Mouse (Mus musculus) hindbrain, postnatal 0 days (tissue): ENCODE data around the gene Dyrk2. TPM values are rescaled to one million over a fixed set of nuclear protein-coding genes. Genes with fewer than 3 reads are reported as not detected.

ENCODE experiments used
- ATAC-seq: fragments of 200-750 bp; cut with Nextera tagmentation; 2 replicates; pipeline ENCODE4 v1.8.0; 2017; ENCODE audit warnings: mild to moderate bottlenecking, moderate TSS enrichment, moderate library complexity
- DNase-seq: peaks from one replicate; pipeline ENCODE4 v3.0.0-alpha.2; 2015; ENCODE audit warnings: low spot score
- H3K27ac ChIP-seq: fragments of 300-500 bp; sonication (generic); 2 replicates; pipeline ENCODE4 v1.5.1; 2014; ENCODE audit warnings: mild to moderate bottlenecking
- H3K27me3 ChIP-seq: fragments of 300-500 bp; sonication (generic); 2 replicates; pipeline ENCODE4 v1.6.1; 2014; ENCODE audit warnings: low read length, mixed read lengths; ENCODE audit not compliant: insufficient read depth
- H3K36me3 ChIP-seq: fragments of 300-500 bp; sonication (generic); 2 replicates; pipeline ENCODE4 v1.6.1; 2014; ENCODE audit warnings: low read length, mixed read lengths; ENCODE audit not compliant: insufficient read depth
- H3K4me1 ChIP-seq: fragments of 300-500 bp; sonication (generic); 2 replicates; pipeline ENCODE4 v1.6.1; 2014; ENCODE audit warnings: antibody characterized with exemption, low read length, mixed read lengths; ENCODE audit not compliant: insufficient read depth
- H3K4me2 ChIP-seq: fragments of 300-500 bp; sonication (generic); 2 replicates; pipeline ENCODE4 v1.6.1; 2014; ENCODE audit warnings: low read depth, mild to moderate bottlenecking, low read length, moderate library complexity, mixed read lengths
- H3K4me3 ChIP-seq: fragments of 300-500 bp; sonication (generic); 2 replicates; pipeline ENCODE4 v1.5.1; 2014; ENCODE audit warnings: low read length
- H3K9ac ChIP-seq: fragments of 300-500 bp; sonication (generic); replicated peaks from 2 replicates; pipeline ENCODE4 v1.6.1; 2014; ENCODE audit warnings: mild to moderate bottlenecking, low read length, moderate library complexity, mixed read lengths
- H3K9me3 ChIP-seq: fragments of 300-500 bp; sonication (generic); 2 replicates; pipeline ENCODE4 v1.6.1; 2016; ENCODE audit warnings: low read length, mixed read lengths
- CTCF ChIP-seq: IDR thresholded peaks from 2 replicates; pipeline ENCODE4 v1.5.1; 2016; ENCODE audit warnings: antibody characterized with exemption, control low read depth, low read depth
- WGBS: fragments of 180-500 bp; shearing (Covaris S2); extraction: QIAGEN DNeasy Blood & Tissue Kit; methylation state at CpG from one replicate; pipeline ENCODE4 v1.1.7; 2014; 5-methylcytosine and 5-hydroxymethylcytosine counted together
- polyA plus RNA-seq: library from polyadenylated mRNA; unstranded; fragments of >200 nt; fragmentation: Nextera tagmentation; extraction: Ambion mirVana; gene quantifications from 2 replicates; pipeline ENCODE4 v1.2.1, GENCODE M21; 2015
- total RNA-seq: library from RNA; depleted of rRNA; stranded (reverse); fragments of >200 nt; gene quantifications from 2 replicates; pipeline ENCODE4 v1.2.3, GENCODE M21; 2014

The Dyrk2 gene
- total and polyA plus RNA-seq, 2 experiments from 2014 or later, result 7.7 to 30.8 TPM

DNA sequence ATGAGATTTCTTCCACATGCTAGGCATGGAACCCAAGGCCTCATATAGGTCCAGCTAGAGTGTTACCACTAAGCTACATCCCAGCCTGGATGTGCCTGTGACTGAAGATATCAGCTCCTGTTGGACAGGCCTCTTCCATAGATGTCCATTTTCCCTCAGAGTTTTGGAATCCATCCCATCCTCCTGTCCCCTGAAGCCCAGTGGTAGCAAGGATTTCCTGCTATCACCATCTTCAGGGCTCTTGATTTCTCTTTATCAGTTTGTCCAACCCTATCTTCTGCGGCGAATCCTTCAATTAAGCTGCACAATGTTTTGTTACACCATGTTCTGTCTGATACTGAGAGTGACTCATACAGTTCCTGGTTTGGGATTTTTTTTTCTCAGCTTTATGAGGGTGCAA lies 2.2 kb upstream of the Dyrk2 start:
- WGBS, result 92% methylated on average over 2 of the region's 2 CpGs
- Histone ChIP-seq H3K9ac (no peak overlapping the region), H3K4me3 (no peak overlapping the region), H3K4me1 (peaks cover 9% of the 10 kb centered on the region), H3K27ac (no peak overlapping the region), H3K9me3 (no peaks in the 10 kb centered on the region), H3K27me3 (no peaks in the 10 kb centered on the region), H3K36me3 (no peaks in the 10 kb centered on the region), H3K4me2 (no peak overlapping the region)
- ATAC-seq (no peak), DNase-seq (no peak)
- no peak for TF ChIP-seq CTCF

DNA sequence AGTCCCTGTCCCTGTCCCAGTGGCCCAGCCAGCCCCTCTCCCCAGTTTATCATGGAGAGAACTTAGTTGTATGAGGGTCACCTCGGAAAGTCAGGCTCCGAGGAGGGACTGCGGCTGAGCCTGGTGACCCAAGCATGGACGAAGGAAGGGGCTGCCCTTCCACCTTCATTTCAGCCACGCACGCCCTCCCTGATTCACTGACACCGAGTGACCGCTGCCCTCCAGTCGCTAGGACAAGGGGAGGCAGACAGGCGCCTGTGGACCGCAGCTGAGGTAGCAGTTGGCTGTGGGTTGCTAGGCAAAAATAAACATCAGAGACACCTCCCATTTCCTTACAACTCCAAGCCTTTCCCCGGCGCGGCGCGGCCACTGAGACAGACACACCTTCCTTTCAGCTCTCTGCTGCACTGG lies 413 bp downstream of the Dyrk2 start:
- peak; percentile 80 for DNase-seq
- H3K4me3 ChIP-seq, result peak overlapping the region; percentile 80
- no peaks in the 10 kb centered on the region for H3K27me3 ChIP-seq
- H3K36me3 ChIP-seq, result no peaks in the 10 kb centered on the region; the same call in 1 of the 2 replicates
- peaks cover 19% of the 10 kb centered on the region for H3K4me1 ChIP-seq
- peak overlapping the region; percentile 96 for H3K27ac ChIP-seq
- H3K9ac ChIP-seq, result peak overlapping the region; percentile 96
- no peak for TF ChIP-seq CTCF
- no peaks in the 10 kb centered on the region for H3K9me3 ChIP-seq
- 0% methylated on average over 16 of the region's 16 CpGs for WGBS
- ATAC-seq, result peak; percentile 69
- peak overlapping the region; percentile 70 for H3K4me2 ChIP-seq

DNA sequence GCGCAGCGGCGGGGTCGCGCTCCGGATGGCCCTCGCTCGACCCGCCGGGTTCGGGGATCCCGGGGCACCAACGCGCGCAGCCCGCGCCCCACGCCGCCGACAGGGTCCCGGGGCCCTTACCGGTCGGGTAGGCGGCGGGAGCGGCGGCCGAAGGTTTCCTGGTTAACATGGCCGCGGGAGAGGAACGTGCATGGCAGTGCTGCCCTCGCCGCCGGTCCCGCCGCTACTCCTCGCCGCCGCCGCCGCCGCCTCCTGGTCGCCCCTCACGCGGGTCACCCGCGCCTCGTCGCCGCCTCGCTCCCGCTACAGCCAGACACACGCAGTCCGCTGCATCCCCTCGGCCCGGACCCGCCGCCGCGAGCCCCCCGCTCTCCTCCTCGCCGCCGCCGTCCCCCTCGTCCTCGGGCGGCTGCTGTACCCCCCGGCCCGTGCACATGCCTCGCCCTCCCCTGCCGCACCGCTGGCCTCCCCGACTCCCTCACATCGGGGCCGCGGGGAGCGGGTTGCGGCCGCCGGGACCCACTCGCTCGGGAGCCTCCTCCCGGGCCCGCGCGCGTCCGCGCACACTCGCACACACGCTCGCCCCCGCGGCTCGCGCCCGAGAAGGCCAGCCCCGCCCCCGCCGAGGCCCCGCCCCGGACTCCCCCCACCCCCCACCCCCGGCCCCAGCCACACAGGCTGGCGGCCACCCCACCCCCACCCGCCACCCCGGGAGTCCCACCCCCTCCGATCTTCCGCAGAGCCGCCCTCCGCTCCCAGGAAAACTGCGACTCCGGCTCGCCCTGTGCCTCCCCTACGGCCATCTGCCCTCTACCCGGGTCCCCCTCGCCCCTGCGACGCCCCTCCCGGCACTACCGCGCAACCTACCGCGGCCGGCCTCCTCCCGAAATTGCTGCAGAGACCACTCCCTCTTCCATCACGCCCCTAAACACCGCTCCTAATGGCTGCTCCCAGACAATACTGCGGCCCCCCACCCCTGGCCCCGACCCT lies 1.1 kb downstream of the Dyrk2 start:
- peak overlapping the region; percentile 96 for H3K9ac ChIP-seq
- H3K36me3 ChIP-seq, result no peaks in the 10 kb centered on the region; the same call in 1 of the 2 replicates
- H3K9me3 ChIP-seq, result no peaks in the 10 kb centered on the region
- H3K27me3 ChIP-seq, result no peaks in the 10 kb centered on the region
- peak overlapping the region; percentile 96 for H3K27ac ChIP-seq
- ATAC-seq (peak; percentile 89), DNase-seq (peak; percentile 93)
- peak; percentile 37 for TF ChIP-seq CTCF
- peak overlapping the region; percentile 80 for H3K4me3 ChIP-seq
- peaks cover 19% of the 10 kb centered on the region for H3K4me1 ChIP-seq
- under 1% methylated on average over 60 of the region's 130 CpGs for WGBS
- peak overlapping the region; percentile 70 for H3K4me2 ChIP-seq

DNA sequence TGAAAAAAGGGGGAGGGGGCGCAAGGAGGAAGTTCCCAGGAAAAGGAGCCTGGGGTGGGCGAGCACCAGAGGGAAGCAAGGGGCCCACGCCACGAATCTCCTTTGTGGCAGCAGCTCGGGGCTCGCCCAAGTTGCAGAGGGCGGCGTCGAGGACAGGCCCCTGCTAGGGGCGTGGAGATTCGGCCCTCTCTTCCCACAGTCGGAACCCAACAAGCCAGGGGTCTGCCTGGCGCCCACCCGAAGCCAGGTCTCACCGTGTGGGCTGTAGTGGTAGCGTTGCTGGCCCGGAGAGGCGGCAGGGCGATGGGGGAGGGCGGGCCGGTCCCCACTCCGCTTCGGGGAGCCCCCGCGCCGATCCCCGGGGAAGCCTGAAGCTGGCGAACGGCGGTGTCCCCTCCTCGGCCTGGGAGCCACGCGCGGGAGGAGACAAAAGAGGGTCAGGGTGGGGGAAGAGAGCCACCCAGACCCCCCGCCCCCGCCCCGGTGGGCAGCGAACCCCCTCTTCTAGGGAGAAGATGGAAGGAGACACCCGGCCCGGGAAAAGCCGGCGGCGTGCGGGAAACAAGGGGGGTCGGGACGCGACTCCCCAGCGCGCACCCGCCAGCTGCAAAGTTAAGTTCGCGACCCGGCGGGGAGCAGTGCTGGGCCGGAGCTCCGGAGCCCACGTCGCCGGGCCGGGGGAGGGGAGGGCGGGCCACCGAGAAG lies 2.0 kb downstream of the Dyrk2 start:
- TF ChIP-seq CTCF, result no peak
- peak overlapping the region; percentile 96 for H3K9ac ChIP-seq
- peak overlapping the region; percentile 70 for H3K4me2 ChIP-seq
- peak overlapping the region; percentile 80 for H3K4me3 ChIP-seq
- H3K4me1 ChIP-seq, result peaks cover 19% of the 10 kb centered on the region
- H3K27ac ChIP-seq, result peak overlapping the region; percentile 96
- WGBS, result under 1% methylated on average over 29 of the region's 62 CpGs
- H3K36me3 ChIP-seq, result peaks cover 2% of the 10 kb centered on the region
- peak; percentile 6 for ATAC-seq
- H3K9me3 ChIP-seq, result no peaks in the 10 kb centered on the region
- DNase-seq, result peak; percentile 53
- no peaks in the 10 kb centered on the region for H3K27me3 ChIP-seq

DNA sequence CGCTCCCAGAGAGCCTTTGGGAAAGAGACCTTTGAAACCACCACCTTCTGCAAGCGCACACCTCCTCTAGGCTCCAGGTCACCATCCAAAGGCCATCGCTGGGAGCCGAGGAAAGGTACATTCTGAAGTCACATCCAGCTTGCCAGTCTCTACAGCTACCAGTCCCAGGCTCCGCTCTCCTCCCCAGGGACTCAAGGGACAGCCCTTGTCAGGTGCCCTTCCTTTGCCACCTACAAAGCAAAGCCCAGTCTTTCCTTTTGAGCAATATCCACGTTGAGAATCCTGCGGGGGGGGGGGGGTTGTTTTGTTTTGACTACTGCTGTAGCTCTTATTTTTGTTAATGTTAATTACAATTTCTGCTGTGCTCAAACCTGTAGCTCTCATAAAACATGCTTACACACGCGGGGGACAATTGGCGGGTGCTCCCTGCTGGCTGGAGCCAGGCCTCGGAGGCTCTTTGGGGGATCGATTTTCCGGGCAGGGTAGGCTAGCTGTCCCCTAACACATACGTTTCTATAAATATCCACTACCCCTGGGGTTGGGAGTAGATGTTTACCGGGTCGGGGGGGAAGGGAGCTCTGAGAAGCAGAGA lies 2.6 kb downstream of the Dyrk2 start:
- Histone ChIP-seq H3K27ac (peak overlapping the region; percentile 96; the same call in 1 of the 2 replicates), H3K4me3 (peak overlapping the region; percentile 80), H3K9ac (peak overlapping the region; percentile 96), H3K36me3 (peaks cover 8% of the 10 kb centered on the region), H3K27me3 (no peaks in the 10 kb centered on the region), H3K4me2 (peak overlapping the region; percentile 70), H3K9me3 (no peaks in the 10 kb centered on the region), H3K4me1 (peaks cover 19% of the 10 kb centered on the region)
- WGBS, result 8% methylated on average over 16 of the region's 16 CpGs
- TF ChIP-seq CTCF, result no peak
- DNase-seq, result peak; percentile 30
- ATAC-seq, result no peak

DNA sequence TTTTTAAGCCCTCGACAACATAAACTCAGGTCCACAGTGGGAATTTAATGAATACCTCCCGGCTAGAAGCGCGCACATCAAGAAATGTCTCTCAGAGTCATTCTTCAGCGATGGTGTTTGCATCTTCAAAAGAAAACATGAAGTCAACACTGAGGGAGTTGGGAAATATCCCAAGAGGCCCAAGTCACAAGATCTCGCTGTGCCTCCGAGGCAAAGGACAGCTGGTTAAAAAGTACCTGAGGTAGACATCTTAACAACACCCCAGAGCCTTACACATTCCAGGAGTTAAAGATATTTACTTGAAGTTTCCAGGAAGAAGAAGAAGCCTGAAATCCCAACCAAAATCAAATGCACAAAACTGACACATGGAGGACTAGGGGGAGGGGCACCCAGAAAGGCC lies 5.0 kb downstream of the Dyrk2 start:
- Histone ChIP-seq H3K4me3 (no peak overlapping the region), H3K9me3 (peaks cover 6% of the 10 kb centered on the region; the same call in 1 of the 2 replicates), H3K27ac (no peak overlapping the region), H3K9ac (no peak overlapping the region), H3K4me1 (peaks cover 12% of the 10 kb centered on the region), H3K36me3 (peaks cover 33% of the 10 kb centered on the region), H3K27me3 (no peaks in the 10 kb centered on the region), H3K4me2 (no peak overlapping the region)
- WGBS, result 94% methylated on average over 7 of the region's 7 CpGs
- no peak for TF ChIP-seq CTCF
- no peak for ATAC-seq
- no peak for DNase-seq
